Mouse (Mus musculus) neural tube, embryonic 13.5 days (tissue): ENCODE results near the gene Sh3bp1. TPM values are rescaled to one million over a fixed set of nuclear protein-coding genes. Genes with fewer than 3 reads are reported as not detected.

Experiments used
- ATAC-seq: fragments of 200-750 bp; cut with Nextera tagmentation; 2 replicates; pipeline ENCODE4 v1.8.0; 2017; ENCODE audit warnings: low read depth, mild to moderate bottlenecking, moderate TSS enrichment, moderate library complexity
- H3K27ac ChIP-seq: fragments of 300-500 bp; sonication (generic); replicated peaks from 2 replicates; pipeline ENCODE4 v1.5.1; 2015; ENCODE audit warnings: moderate library complexity, mild to moderate bottlenecking, inconsistent platforms
- H3K27me3 ChIP-seq: fragments of 300-500 bp; sonication (generic); 2 replicates; pipeline ENCODE4 v1.6.1; 2015; ENCODE audit warnings: mild to moderate bottlenecking, inconsistent platforms
- H3K36me3 ChIP-seq: fragments of 300-500 bp; sonication (generic); 2 replicates; pipeline ENCODE4 v1.6.1; 2015; ENCODE audit warnings: mild to moderate bottlenecking, inconsistent platforms
- H3K4me1 ChIP-seq: fragments of 300-500 bp; sonication (generic); replicated peaks from 2 replicates; pipeline ENCODE4 v1.6.1; 2015; ENCODE audit warnings: inconsistent platforms
- H3K4me2 ChIP-seq: fragments of 300-500 bp; sonication (generic); 2 replicates; pipeline ENCODE4 v1.6.1; 2015; ENCODE audit warnings: inconsistent platforms, mild to moderate bottlenecking, moderate library complexity
- H3K4me3 ChIP-seq: fragments of 300-500 bp; sonication (generic); 2 replicates; pipeline ENCODE4 v1.5.1; 2015; ENCODE audit warnings: mild to moderate bottlenecking, inconsistent platforms
- H3K9ac ChIP-seq: fragments of 300-500 bp; sonication (generic); 2 replicates; pipeline ENCODE4 v1.6.1; 2015; ENCODE audit warnings: moderate library complexity, mild to moderate bottlenecking, inconsistent platforms
- H3K9me3 ChIP-seq: fragments of 300-500 bp; sonication (generic); 2 replicates; pipeline ENCODE4 v1.6.1; 2016; ENCODE audit warnings: inconsistent platforms
- WGBS: fragments of 180-500 bp; shearing (Covaris S2); methylation state at CpG from one replicate; pipeline ENCODE4 v1.1.7; 2015; 5-methylcytosine and 5-hydroxymethylcytosine counted together
- polyA plus RNA-seq: library from polyadenylated mRNA; unstranded; fragments of >200 nt; fragmentation: Nextera tagmentation; extraction: Ambion mirVana; gene quantifications from 2 replicates; pipeline ENCODE4 v1.2.1, GENCODE M21; 2015

The Sh3bp1 gene
- polyA plus RNA-seq, 1 experiment from 2014 or later: 6.2 TPM

DNA sequence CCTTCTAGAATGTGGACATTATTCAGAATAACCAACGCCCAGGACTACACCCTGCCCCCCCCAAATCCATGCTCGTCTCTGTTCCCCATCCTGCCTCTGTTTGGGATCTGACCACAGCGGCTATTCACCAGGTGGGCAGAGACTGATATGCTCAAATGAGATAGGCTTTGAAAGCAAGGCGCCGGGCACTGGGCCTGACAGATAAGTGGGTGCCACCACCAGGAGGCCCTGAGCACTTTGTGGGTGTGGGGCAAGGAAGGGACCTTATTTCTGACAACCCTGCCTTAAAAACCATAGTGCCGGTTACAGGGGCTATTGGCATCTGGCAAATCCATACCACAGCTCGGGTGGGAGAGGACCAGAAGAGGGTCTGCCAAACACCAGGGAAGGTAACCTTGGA lies 23.1 kb downstream of the Sh3bp1 start:
- ATAC-seq: no peak
- Histone ChIP-seq H3K27ac (no peak overlapping the region), H3K4me2 (no peak overlapping the region), H3K4me3 (no peak overlapping the region), H3K9ac (no peak overlapping the region), H3K27me3 (peaks cover 10% of the 10 kb centered on the region), H3K4me1 (peaks cover 33% of the 10 kb centered on the region), H3K9me3 (no peaks in the 10 kb centered on the region), H3K36me3 (peaks cover 17% of the 10 kb centered on the region)
- WGBS: 88% methylated on average over 7 of the region's 7 CpGs

DNA sequence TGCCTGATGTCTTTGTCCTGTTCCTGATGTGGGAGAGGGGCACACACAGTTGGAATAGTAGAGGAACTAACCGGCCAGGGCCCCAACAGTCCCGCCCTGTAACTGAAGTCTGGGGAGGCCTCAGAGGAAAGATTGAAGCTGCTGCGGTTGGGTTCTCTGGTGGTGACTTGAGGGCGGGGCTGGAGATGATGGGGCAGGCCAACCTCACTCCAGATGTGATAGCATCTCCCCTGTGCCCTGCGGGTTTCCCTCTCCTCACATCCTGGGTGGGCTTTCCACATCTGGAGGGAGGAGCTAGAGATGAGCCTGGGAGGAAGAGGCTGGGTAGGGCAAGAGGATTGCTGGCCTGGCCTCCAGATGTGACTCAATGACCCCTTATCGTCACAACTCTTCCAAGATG lies 24.0 kb downstream of the Sh3bp1 start:
- Histone ChIP-seq H3K4me1 (peaks cover 37% of the 10 kb centered on the region), H3K27ac (no peak overlapping the region), H3K9ac (no peak overlapping the region), H3K36me3 (peaks cover 12% of the 10 kb centered on the region), H3K4me2 (no peak overlapping the region), H3K27me3 (peaks cover 11% of the 10 kb centered on the region), H3K9me3 (no peaks in the 10 kb centered on the region), H3K4me3 (no peak overlapping the region)
- 76% methylated on average over 6 of the region's 6 CpGs for WGBS
- no peak for ATAC-seq

DNA sequence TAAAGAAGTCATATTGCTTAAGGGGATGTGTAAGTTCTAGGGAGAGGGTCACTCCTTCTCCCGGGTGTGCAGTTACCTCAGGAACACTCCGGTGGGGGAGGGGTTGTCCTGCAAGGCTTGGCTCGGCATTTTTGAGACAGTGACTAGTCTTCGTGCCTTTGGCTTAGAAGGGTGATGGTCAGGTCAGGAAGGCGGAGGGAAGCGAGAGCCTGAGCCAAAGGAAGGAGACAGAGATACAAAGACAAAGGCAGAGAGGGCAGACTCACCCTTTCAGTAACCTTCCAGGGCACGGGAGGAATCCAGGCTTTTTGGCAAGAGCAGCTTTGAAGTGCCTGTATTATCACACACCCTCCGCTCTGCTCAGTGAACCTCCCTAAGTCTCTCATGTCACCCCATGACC lies 25.6 kb downstream of the Sh3bp1 start:
- ATAC-seq: no peak

GRCm38 (mm10) chr15:78926021-78926919 lies 26.7 kb downstream of the Sh3bp1 start, which contains the start of gene Lgals1:
Gene Lgals1, plus strand, starts transcription at chr15:78926725.
- Histone ChIP-seq H3K27ac (peak within 1 kb of the TSS; percentile 74), H3K36me3 (no peaks in the 10 kb centered on the region), H3K4me2 (peak within 1 kb of the TSS; percentile 59), H3K27me3 (peaks cover 11% of the 10 kb centered on the region), H3K9ac (peak within 1 kb of the TSS; percentile 64), H3K9me3 (no peaks in the 10 kb centered on the region), H3K4me3 (peak within 1 kb of the TSS; percentile 33), H3K4me1 (peaks cover 38% of the 10 kb centered on the region)
- peak; percentile 64 for ATAC-seq
- 8% methylated on average over 20 of the region's 20 CpGs for WGBS

More for the DNA sequence above, 25.6 kb downstream of the Sh3bp1 start:
- Histone ChIP-seq H3K9ac (no peak overlapping the region), H3K27me3 (peaks cover 11% of the 10 kb centered on the region), H3K4me3 (no peak overlapping the region), H3K4me2 (no peak overlapping the region), H3K36me3 (no peaks in the 10 kb centered on the region), H3K9me3 (no peaks in the 10 kb centered on the region), H3K4me1 (peaks cover 38% of the 10 kb centered on the region), H3K27ac (0 out of 2 replicates have a peak overlapping the region, but pooled peaks have one; percentile 74)
- WGBS: 38% methylated on average over 8 of the region's 8 CpGs

DNA sequence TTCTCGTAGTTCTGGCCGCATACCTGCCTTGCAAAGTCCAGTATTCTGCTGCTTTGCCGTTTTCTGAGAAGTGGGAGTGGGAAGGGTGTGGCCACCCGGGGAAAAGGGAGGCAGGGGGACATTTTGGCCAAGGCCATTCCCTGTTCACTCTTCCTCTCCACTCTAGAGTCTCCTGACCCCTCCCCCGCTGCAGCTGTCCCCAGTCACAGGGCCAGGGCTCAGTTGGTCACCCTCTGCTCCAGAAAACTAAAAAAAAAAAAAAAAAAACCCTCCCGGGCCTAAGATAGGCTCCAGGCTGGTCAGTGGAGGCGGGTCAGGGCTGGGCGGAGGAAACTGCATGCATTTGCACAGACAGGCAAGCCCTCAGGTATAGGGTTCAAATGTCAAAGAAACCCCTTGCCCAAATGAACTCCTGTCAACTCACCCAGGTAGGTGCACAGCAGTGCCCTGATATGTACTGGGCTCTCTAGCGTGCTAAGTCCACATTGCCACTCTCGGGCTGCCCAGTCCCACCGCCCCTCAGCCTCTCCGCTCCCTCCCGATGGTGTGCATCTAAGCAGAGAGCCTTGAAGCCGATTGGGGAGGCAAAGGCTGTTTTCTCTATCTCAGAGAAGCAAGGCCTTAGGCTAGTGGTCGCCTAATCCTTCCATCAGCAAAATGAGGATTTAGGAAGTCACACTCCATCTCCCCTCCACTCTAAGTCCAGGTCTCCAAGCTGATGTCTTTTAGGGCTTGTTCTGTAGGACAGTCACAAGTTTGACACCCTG lies 27.6 kb downstream of the Sh3bp1 start:
- peak overlapping the region; percentile 59 for H3K4me2 ChIP-seq
- peak overlapping the region; percentile 64 for H3K9ac ChIP-seq
- peaks cover 11% of the 10 kb centered on the region for H3K27me3 ChIP-seq
- no peaks in the 10 kb centered on the region for H3K36me3 ChIP-seq
- H3K27ac ChIP-seq: peak overlapping the region; percentile 49
- peaks cover 38% of the 10 kb centered on the region for H3K4me1 ChIP-seq
- whole genome bisulfite sequencing: 25% methylated on average over 15 of the region's 15 CpGs
- H3K4me3 ChIP-seq: peak overlapping the region; percentile 33
- H3K9me3 ChIP-seq: no peaks in the 10 kb centered on the region
- no peak for ATAC-seq

DNA sequence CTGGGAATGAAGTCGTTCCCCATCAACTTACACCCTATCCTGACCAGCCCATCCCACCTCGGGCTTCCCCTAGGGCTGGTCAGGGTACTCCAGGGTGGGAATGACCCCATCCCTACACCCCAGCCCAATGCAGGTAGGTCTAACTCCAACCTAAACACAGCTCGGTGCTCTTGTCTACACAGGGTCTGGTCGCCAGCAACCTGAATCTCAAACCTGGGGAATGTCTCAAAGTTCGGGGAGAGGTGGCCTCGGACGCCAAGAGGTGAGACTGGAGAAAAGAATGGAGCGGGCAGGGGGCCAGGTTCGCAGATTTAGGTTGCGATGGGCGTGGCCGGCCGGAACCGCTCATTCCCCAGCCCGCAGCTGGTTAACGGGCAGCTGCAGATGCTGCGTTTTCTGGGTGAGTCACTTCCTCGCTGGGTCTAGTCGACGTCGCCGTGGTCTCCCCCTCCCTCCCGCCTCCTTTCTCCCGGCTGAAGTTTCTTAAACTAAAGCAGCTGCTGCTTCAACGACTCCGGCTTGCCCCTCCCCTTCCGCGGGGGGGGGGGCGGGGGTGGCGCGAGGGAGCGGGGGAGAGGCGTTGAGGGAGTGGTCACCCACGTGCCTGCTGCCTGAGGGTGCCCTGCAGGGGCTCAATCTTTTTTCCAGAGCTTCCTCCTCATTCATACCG lies 28.4 kb downstream of the Sh3bp1 start:
- Histone ChIP-seq H3K36me3 (no peaks in the 10 kb centered on the region), H3K9ac (peak overlapping the region; percentile 64), H3K27me3 (peaks cover 11% of the 10 kb centered on the region), H3K4me1 (peaks cover 38% of the 10 kb centered on the region), H3K4me2 (peak overlapping the region; percentile 59), H3K4me3 (peak overlapping the region; percentile 33), H3K27ac (peak overlapping the region; percentile 49), H3K9me3 (no peaks in the 10 kb centered on the region)
- WGBS: under 1% methylated on average over 32 of the region's 35 CpGs
- ATAC-seq: no peak

DNA sequence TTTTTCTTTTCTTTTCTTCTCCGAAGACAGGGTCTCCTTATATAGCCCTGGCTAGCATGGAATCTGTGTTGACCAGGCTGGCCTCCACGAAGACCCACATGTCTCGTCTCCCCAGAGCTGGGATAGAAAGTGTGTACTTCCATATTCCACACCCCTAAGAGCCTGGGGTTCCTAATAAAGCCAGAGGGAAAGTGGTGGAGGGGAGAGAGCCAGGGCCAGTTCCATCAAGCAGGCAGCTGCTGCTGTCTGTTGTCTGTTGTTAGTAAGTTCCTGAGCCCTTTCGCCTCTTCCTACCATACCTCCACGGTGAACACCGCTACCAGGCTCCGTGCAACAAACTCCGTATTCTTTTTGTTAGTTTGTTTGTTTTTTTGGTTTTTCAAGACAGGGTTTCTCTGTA lies 29.0 kb downstream of the Sh3bp1 start:
- Histone ChIP-seq H3K27ac (no peak overlapping the region), H3K4me2 (peak overlapping the region; percentile 59), H3K9ac (peak overlapping the region; percentile 64), H3K27me3 (peaks cover 11% of the 10 kb centered on the region), H3K4me3 (peak overlapping the region; percentile 33; the same call in 1 of the 2 replicates), H3K36me3 (no peaks in the 10 kb centered on the region), H3K9me3 (no peaks in the 10 kb centered on the region), H3K4me1 (peaks cover 38% of the 10 kb centered on the region)
- 55% methylated on average over 8 of the region's 8 CpGs for WGBS
- no peak for ATAC-seq

- 89% methylated on average over 6 of the region's 6 CpGs for WGBS
These were observed 30.7 kb downstream of the Sh3bp1 start for GRCm38 (mm10) chr15:78930192-78930706.

DNA sequence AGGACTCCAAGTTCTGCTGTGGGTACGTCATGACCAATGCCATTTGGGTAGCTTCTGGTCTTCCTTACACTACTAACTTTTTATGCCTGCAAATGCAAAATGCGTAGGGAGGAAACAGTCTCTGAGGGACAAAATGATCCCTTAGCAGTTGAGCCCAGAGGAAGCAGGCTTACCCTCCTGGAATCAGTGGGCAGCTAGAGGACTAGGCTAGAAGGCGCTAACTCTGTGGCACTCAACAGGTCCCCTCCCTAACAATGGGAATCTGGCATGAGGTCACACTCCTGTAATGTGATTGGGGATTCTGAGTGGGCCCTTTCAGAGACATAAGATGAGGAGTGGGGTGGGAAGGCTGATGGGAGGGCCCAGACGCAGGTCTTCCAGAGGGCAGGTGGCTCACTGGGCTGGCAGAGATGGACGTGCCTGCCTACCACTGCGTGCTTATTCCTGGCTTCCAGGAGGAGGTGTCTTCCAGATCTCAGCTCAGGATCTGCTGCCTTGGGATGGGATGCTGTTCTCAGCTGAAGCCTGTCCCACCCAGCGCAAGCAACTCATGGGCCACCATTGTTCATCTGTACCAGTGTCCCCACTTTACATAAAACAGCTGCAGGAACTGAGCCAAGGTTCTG lies 31.3 kb downstream of the Sh3bp1 start:
- no peaks in the 10 kb centered on the region for H3K9me3 ChIP-seq
- peaks cover 11% of the 10 kb centered on the region for H3K27me3 ChIP-seq
- no peak for ATAC-seq
- no peak overlapping the region for H3K9ac ChIP-seq
- H3K4me2 ChIP-seq: no peak overlapping the region
- H3K4me1 ChIP-seq: peaks cover 34% of the 10 kb centered on the region
- no peaks in the 10 kb centered on the region for H3K36me3 ChIP-seq
- 90% methylated on average over 7 of the region's 7 CpGs for WGBS
- no peak overlapping the region for H3K27ac ChIP-seq
- H3K4me3 ChIP-seq: no peak overlapping the region

More at GRCm38 (mm10) chr15:78930192-78930706, 30.7 kb downstream of the Sh3bp1 start:
- Histone ChIP-seq H3K36me3 (no peaks in the 10 kb centered on the region), H3K9ac (no peak overlapping the region), H3K4me2 (no peak overlapping the region), H3K27ac (no peak overlapping the region), H3K9me3 (no peaks in the 10 kb centered on the region), H3K4me3 (no peak overlapping the region), H3K27me3 (peaks cover 11% of the 10 kb centered on the region), H3K4me1 (peaks cover 34% of the 10 kb centered on the region)
- no peak for ATAC-seq

DNA sequence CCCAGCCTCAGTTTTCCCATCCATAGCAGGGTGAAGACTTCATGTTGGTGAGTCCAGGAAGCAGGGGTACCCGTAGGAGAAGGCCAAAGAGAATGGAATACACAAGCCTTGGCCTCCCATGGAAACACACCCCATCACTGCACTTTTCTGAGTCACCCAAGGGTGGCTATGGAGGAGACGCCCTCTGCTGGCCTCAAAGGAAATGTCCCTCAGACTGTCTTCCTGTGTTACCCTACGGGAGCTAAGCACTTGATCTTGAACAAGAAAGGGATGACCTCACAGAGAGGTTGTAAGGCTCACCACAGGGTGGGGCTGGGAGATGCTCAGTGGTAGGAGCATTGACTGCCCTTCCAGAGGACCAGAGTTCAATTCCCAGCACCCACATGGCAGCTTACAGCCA lies 32.0 kb downstream of the Sh3bp1 start:
- WGBS: 36% methylated on average over 3 of the region's 3 CpGs
- no peak overlapping the region for H3K4me3 ChIP-seq
- peaks cover 32% of the 10 kb centered on the region for H3K4me1 ChIP-seq
- H3K9me3 ChIP-seq: no peaks in the 10 kb centered on the region
- H3K4me2 ChIP-seq: no peak overlapping the region
- no peaks in the 10 kb centered on the region for H3K36me3 ChIP-seq
- ATAC-seq: no peak
- H3K27ac ChIP-seq: no peak overlapping the region
- H3K9ac ChIP-seq: no peak overlapping the region
- peaks cover 11% of the 10 kb centered on the region for H3K27me3 ChIP-seq

- peak within 1 kb of the TSS; percentile 84 for H3K27ac ChIP-seq
- no peaks in the 10 kb centered on the region for H3K9me3 ChIP-seq
- peaks cover 17% of the 10 kb centered on the region for H3K4me1 ChIP-seq
- H3K9ac ChIP-seq: peak within 1 kb of the TSS; percentile 85
- no peaks in the 10 kb centered on the region for H3K27me3 ChIP-seq
- whole genome bisulfite sequencing: under 1% methylated on average over 42 of the region's 42 CpGs
- peak within 1 kb of the TSS; percentile 66 for H3K4me2 ChIP-seq
- ATAC-seq: peak; percentile 90
- H3K4me3 ChIP-seq: peak within 1 kb of the TSS; percentile 70
- H3K36me3 ChIP-seq: peaks cover 30% of the 10 kb centered on the region
These were observed 35.3 kb downstream of the Sh3bp1 start, which contains the start of gene Nol12 for GRCm38 (mm10) chr15:78934784-78935320. Gene Nol12, plus strand, starts transcription at chr15:78934933.
